Mouse (Mus musculus) liver, embryonic 14.5 days (tissue): ENCODE measurements around the gene Igf2r.

Experiments
- CTCF ChIP-seq: IDR thresholded peaks from 2 replicates; pipeline ENCODE4 v1.5.1; 2016; ENCODE audit warnings: antibody characterized with exemption, low read depth, control low read depth
- EP300 ChIP-seq: IDR thresholded peaks from 2 replicates; pipeline ENCODE4 v1.6.1; 2016; ENCODE audit warnings: antibody characterized with exemption, low read depth

GRCm38 (mm10) chr17:12759646-12760074, 9.8 kb downstream of the Igf2r start:
- TF ChIP-seq CTCF (no peak), EP300 (no peak)
